Mouse (Mus musculus) midbrain, embryonic 13.5 days (tissue): ENCODE data around the gene Tnp1. TPM values are rescaled to one million over a fixed set of nuclear protein-coding genes. Genes with fewer than 3 reads are reported as not detected.

Experiments
- ATAC-seq: fragments of 200-750 bp; cut with Nextera tagmentation; 2 replicates; pipeline ENCODE4 v1.8.0; 2017; ENCODE audit warnings: mild to moderate bottlenecking, moderate TSS enrichment, moderate library complexity
- H3K27ac ChIP-seq: fragments of 300-500 bp; sonication (generic); 2 replicates; pipeline ENCODE4 v1.5.1; 2015; ENCODE audit warnings: inconsistent platforms, mild to moderate bottlenecking, moderate library complexity
- H3K27me3 ChIP-seq: fragments of 300-500 bp; sonication (generic); 2 replicates; pipeline ENCODE4 v1.6.1; 2015; ENCODE audit warnings: mild to moderate bottlenecking, inconsistent platforms
- H3K36me3 ChIP-seq: fragments of 300-500 bp; sonication (generic); 2 replicates; pipeline ENCODE4 v1.6.1; 2015; ENCODE audit warnings: mild to moderate bottlenecking, inconsistent platforms
- H3K4me1 ChIP-seq: fragments of 300-500 bp; sonication (generic); replicated peaks from 2 replicates; pipeline ENCODE4 v1.6.1; 2015; ENCODE audit warnings: inconsistent platforms
- H3K4me2 ChIP-seq: fragments of 300-500 bp; sonication (generic); replicated peaks from 2 replicates; pipeline ENCODE4 v1.6.1; 2015; ENCODE audit warnings: moderate library complexity, mild to moderate bottlenecking, inconsistent platforms
- H3K4me3 ChIP-seq: fragments of 300-500 bp; sonication (generic); replicated peaks from 2 replicates; pipeline ENCODE4 v1.5.1; 2015; ENCODE audit warnings: mild to moderate bottlenecking, inconsistent platforms
- H3K9ac ChIP-seq: fragments of 300-500 bp; sonication (generic); replicated peaks from 2 replicates; pipeline ENCODE4 v1.6.1; 2015; ENCODE audit warnings: mild to moderate bottlenecking, inconsistent platforms
- H3K9me3 ChIP-seq: fragments of 300-500 bp; sonication (generic); 2 replicates; pipeline ENCODE4 v1.6.1; 2016; ENCODE audit warnings: mild to moderate bottlenecking, inconsistent platforms
- WGBS: fragments of 180-500 bp; shearing (Covaris S2); methylation state at CpG from one replicate; pipeline ENCODE4 v1.1.7; 2015; 5-methylcytosine and 5-hydroxymethylcytosine counted together
- polyA plus RNA-seq: library from polyadenylated mRNA; unstranded; fragments of >200 nt; fragmentation: Nextera tagmentation; extraction: Ambion mirVana; gene quantifications from 2 replicates; pipeline ENCODE4 v1.2.1, GENCODE M21; 2015

Gene Tnp1
- polyA plus RNA-seq, 1 experiment from 2014 or later = not detected

- H3K4me1 ChIP-seq = peaks cover 5% of the 10 kb centered on the region; the same call in 1 of the 2 replicates
- no peaks in the 10 kb centered on the region for H3K9me3 ChIP-seq
- ATAC-seq = no peak
- H3K27ac ChIP-seq = no peak overlapping the region
- H3K4me3 ChIP-seq = no peak overlapping the region
- 94% methylated on average over 3 of the region's 3 CpGs for WGBS
- H3K9ac ChIP-seq = no peak overlapping the region
- no peaks in the 10 kb centered on the region for H3K36me3 ChIP-seq
- no peak overlapping the region for H3K4me2 ChIP-seq
- no peaks in the 10 kb centered on the region for H3K27me3 ChIP-seq
Observed at GRCm38 (mm10) chr1:73040691-73041425, 25.1 kb upstream of the Tnp1 start.

- no peaks in the 10 kb centered on the region for H3K27me3 ChIP-seq
- ATAC-seq = no peak
- H3K36me3 ChIP-seq = no peaks in the 10 kb centered on the region
- 80% methylated on average over 3 of the region's 3 CpGs for WGBS
- no peak overlapping the region for H3K4me3 ChIP-seq
- H3K4me2 ChIP-seq = no peak overlapping the region
- H3K9me3 ChIP-seq = no peaks in the 10 kb centered on the region
- H3K9ac ChIP-seq = no peak overlapping the region
- no peak overlapping the region for H3K27ac ChIP-seq
- 0 out of 2 replicates have a peak, but pooled peaks cover 5% of the 10 kb centered on the region for H3K4me1 ChIP-seq
Observed at GRCm38 (mm10) chr1:73038532-73038931, 22.8 kb upstream of the Tnp1 start.

- ATAC-seq = no peak
- Histone ChIP-seq H3K9ac (no peak overlapping the region), H3K9me3 (no peaks in the 10 kb centered on the region), H3K4me2 (no peak overlapping the region), H3K4me1 (0 out of 2 replicates have a peak, but pooled peaks cover 5% of the 10 kb centered on the region), H3K4me3 (no peak overlapping the region), H3K27ac (no peak overlapping the region), H3K36me3 (no peaks in the 10 kb centered on the region), H3K27me3 (no peaks in the 10 kb centered on the region)
- WGBS = 29% methylated on average over 3 of the region's 3 CpGs
Observed at GRCm38 (mm10) chr1:73036536-73036935, 20.8 kb upstream of the Tnp1 start.

DNA sequence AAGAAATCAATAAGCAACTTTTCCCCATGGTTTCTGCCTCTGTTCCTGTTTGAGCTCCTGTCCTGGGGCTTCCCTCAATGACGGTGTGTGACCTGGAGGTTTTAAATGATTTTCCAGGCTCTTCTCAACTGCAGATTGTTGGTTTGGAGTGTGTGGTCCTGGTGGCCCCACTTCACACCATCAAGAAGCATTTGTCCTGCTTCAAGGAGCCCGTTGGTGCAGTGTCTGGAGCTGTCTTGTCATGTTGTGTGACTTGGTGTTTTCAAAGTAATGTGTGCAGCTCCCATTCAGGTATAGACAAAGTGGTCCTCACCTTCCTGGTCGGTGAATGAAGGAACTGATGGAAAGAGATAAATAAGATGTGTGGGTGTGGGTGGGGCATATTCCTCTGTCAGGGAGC, 20.0 kb upstream of the Tnp1 start:
- no peak overlapping the region for H3K27ac ChIP-seq
- ATAC-seq = no peak
- H3K4me3 ChIP-seq = no peak overlapping the region
- H3K9ac ChIP-seq = no peak overlapping the region
- 89% methylated on average over 3 of the region's 3 CpGs for WGBS
- no peaks in the 10 kb centered on the region for H3K9me3 ChIP-seq
- H3K27me3 ChIP-seq = no peaks in the 10 kb centered on the region
- no peak overlapping the region for H3K4me2 ChIP-seq
- 0 out of 2 replicates have a peak, but pooled peaks cover 5% of the 10 kb centered on the region for H3K4me1 ChIP-seq
- no peaks in the 10 kb centered on the region for H3K36me3 ChIP-seq

- Histone ChIP-seq H3K9ac (no peak overlapping the region), H3K27me3 (no peaks in the 10 kb centered on the region), H3K4me2 (no peak overlapping the region), H3K4me3 (no peak overlapping the region), H3K4me1 (no peaks in the 10 kb centered on the region), H3K36me3 (no peaks in the 10 kb centered on the region), H3K27ac (no peak overlapping the region), H3K9me3 (no peaks in the 10 kb centered on the region)
- WGBS = 87% methylated on average over 5 of the region's 5 CpGs
- no peak for ATAC-seq
Observed at GRCm38 (mm10) chr1:73032491-73032890, 16.8 kb upstream of the Tnp1 start.

DNA sequence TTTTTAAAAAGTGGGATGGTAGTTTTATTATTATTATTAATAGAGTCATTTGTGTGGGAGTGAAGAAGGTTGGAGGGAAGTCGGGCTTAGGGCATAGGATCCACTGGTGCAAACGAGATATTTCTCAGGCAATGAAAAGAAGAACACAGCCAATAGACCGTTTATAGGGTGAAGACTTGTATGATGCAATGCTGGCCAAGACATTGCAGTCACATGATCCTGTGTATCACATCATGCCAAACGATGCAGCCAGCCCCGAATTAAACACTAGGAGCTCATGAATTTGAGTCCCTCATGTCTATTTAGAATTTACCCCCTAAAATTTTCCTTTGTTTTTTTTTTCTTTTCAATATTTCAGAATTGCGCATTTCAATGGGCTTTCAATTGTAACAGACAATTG, 13.0 kb upstream of the Tnp1 start:
- no peaks in the 10 kb centered on the region for H3K27me3 ChIP-seq
- H3K4me2 ChIP-seq = no peak overlapping the region
- no peaks in the 10 kb centered on the region for H3K9me3 ChIP-seq
- no peak overlapping the region for H3K4me3 ChIP-seq
- no peaks in the 10 kb centered on the region for H3K36me3 ChIP-seq
- no peak overlapping the region for H3K27ac ChIP-seq
- H3K9ac ChIP-seq = no peak overlapping the region
- H3K4me1 ChIP-seq = no peaks in the 10 kb centered on the region
- ATAC-seq = no peak
- WGBS = 86% methylated on average over 6 of the region's 6 CpGs

- Histone ChIP-seq H3K9me3 (no peaks in the 10 kb centered on the region), H3K4me1 (no peaks in the 10 kb centered on the region), H3K9ac (no peak overlapping the region), H3K4me2 (no peak overlapping the region), H3K27me3 (no peaks in the 10 kb centered on the region), H3K36me3 (no peaks in the 10 kb centered on the region), H3K4me3 (no peak overlapping the region), H3K27ac (no peak overlapping the region)
- no peak for ATAC-seq
- WGBS = 80% methylated on average over 4 of the region's 4 CpGs
Observed at GRCm38 (mm10) chr1:73027381-73027780, 11.7 kb upstream of the Tnp1 start.

- no peak overlapping the region for H3K9ac ChIP-seq
- no peaks in the 10 kb centered on the region for H3K27me3 ChIP-seq
- no peak overlapping the region for H3K4me2 ChIP-seq
- no peaks in the 10 kb centered on the region for H3K36me3 ChIP-seq
- no peak overlapping the region for H3K4me3 ChIP-seq
- ATAC-seq = no peak
- H3K4me1 ChIP-seq = no peaks in the 10 kb centered on the region
- no peaks in the 10 kb centered on the region for H3K9me3 ChIP-seq
- no peak overlapping the region for H3K27ac ChIP-seq
- WGBS = 77% methylated on average over 5 of the region's 5 CpGs
Observed at GRCm38 (mm10) chr1:73026786-73027299, 11.1 kb upstream of the Tnp1 start.

DNA sequence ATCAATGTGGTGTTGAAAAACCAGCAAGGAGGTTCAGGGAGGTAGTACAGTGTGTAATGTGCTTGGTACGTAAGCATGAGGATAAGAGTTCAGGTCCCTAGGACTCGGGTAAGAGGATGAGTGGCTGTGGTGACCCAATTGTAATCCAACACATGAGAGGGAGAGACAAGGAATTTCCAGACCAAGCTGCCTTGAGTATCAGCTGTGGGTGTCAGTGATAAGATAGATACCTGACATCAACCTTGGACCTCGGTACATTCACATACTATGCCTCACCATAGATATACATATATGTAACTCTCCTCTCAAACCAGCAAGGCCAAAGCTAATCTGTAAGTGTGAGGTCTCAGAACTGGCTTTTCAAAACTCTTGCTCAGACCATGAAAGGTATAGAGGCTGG, 10.4 kb upstream of the Tnp1 start:
- H3K36me3 ChIP-seq = no peaks in the 10 kb centered on the region
- no peak overlapping the region for H3K4me2 ChIP-seq
- H3K4me1 ChIP-seq = no peaks in the 10 kb centered on the region
- H3K9me3 ChIP-seq = no peaks in the 10 kb centered on the region
- no peak overlapping the region for H3K27ac ChIP-seq
- H3K9ac ChIP-seq = no peak overlapping the region
- H3K27me3 ChIP-seq = no peaks in the 10 kb centered on the region
- WGBS = 94% methylated on average over 3 of the region's 3 CpGs
- no peak for ATAC-seq
- no peak overlapping the region for H3K4me3 ChIP-seq

GRCm38 (mm10) chr1:73006847-73007246, 8.9 kb downstream of the Tnp1 start:
- ATAC-seq = no peak
- Histone ChIP-seq H3K27me3 (no peaks in the 10 kb centered on the region), H3K4me1 (no peaks in the 10 kb centered on the region), H3K4me2 (no peak overlapping the region), H3K27ac (no peak overlapping the region), H3K9ac (no peak overlapping the region), H3K9me3 (no peaks in the 10 kb centered on the region), H3K4me3 (no peak overlapping the region), H3K36me3 (no peaks in the 10 kb centered on the region)
- WGBS = 98% methylated on average over 1 of the region's 1 CpGs

DNA sequence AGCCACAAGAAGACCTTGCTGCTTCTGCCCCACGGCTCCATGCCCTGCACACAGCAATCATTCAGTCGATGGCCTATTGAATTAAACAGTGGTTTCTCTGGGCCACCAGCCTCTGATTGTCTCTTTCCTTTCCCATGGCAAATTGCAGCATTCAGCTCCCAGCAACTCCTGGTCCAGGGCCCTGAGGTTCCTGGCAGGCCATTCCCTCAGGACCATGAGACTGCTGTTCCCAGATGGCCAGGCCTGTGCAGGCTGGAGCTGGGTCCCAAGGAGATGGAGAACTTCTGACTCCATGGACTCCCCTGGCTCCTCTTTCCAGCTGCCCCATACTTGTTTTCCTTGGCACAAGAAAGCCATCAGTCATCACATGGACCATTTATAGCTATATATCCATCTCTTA, 10.8 kb downstream of the Tnp1 start:
- H3K27ac ChIP-seq = no peak overlapping the region
- H3K4me2 ChIP-seq = no peak overlapping the region
- H3K4me1 ChIP-seq = no peaks in the 10 kb centered on the region
- no peaks in the 10 kb centered on the region for H3K27me3 ChIP-seq
- WGBS = 91% methylated on average over 2 of the region's 2 CpGs
- H3K9me3 ChIP-seq = no peaks in the 10 kb centered on the region
- no peak for ATAC-seq
- H3K9ac ChIP-seq = no peak overlapping the region
- no peaks in the 10 kb centered on the region for H3K36me3 ChIP-seq
- H3K4me3 ChIP-seq = no peak overlapping the region

- Histone ChIP-seq H3K27ac (no peak overlapping the region), H3K4me1 (no peaks in the 10 kb centered on the region), H3K9ac (no peak overlapping the region), H3K4me2 (no peak overlapping the region), H3K27me3 (no peaks in the 10 kb centered on the region), H3K4me3 (no peak overlapping the region), H3K36me3 (no peaks in the 10 kb centered on the region), H3K9me3 (no peaks in the 10 kb centered on the region)
- no peak for ATAC-seq
- 88% methylated on average over 5 of the region's 5 CpGs for WGBS
Observed at GRCm38 (mm10) chr1:73002637-73003036, 13.1 kb downstream of the Tnp1 start.

- no peak for ATAC-seq
- 89% methylated on average over 5 of the region's 5 CpGs for WGBS
- Histone ChIP-seq H3K9ac (no peak overlapping the region), H3K36me3 (no peaks in the 10 kb centered on the region), H3K27me3 (no peaks in the 10 kb centered on the region), H3K4me2 (no peak overlapping the region), H3K9me3 (no peaks in the 10 kb centered on the region), H3K27ac (no peak overlapping the region), H3K4me3 (no peak overlapping the region), H3K4me1 (no peaks in the 10 kb centered on the region)
Observed at GRCm38 (mm10) chr1:73001961-73002360, 13.7 kb downstream of the Tnp1 start.
